Mouse (Mus musculus): ENCODE results near the gene Tmem192. TPM values are rescaled to one million over a fixed set of nuclear protein-coding genes. Genes with fewer than 3 reads are reported as not detected.

Gene Tmem192
- polyA plus RNA-seq, 1 experiment, result 40.0 TPM

DNA sequence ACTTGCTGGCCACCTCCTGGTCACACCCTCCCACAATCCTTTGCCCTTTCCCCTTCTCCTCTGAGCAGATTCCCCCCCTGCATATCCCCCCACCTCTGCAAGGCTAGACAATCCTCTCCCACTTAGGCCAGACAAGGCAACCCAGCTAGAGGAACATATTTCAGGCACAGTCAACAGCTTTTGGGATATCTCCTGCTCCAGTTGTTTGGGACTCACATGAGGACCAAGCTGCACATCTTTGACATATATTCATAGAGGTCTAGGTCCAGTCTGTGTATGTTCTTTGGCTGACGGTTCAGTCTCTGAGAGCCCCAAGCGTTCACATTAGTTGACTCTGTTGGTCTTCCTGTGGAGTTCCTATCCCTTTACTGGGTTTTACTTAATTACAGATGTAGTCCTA is 37.0 kb upstream of the Tmem192 start:
- TF ChIP-seq POLR2A (IDR thresholded peaks at IDR 0.05; ENCODE audit: low read depth, low read length), result no peak
- TF ChIP-seq CTCF (IDR thresholded peaks at IDR 0.05; ENCODE audit: extremely low read depth, insufficient read depth, insufficient read length, insufficient replicate concordance), result no peak
- Histone ChIP-seq H3K4me3 (ENCODE audit: extremely low read depth, insufficient read depth, insufficient read length) (no peak overlapping the region), H3K27ac (ENCODE audit: insufficient read depth, low read length) (no peak overlapping the region), H3K36me3 (ENCODE audit: control insufficient read depth, insufficient read depth, low read length) (no peaks in the 10 kb centered on the region), H3K4me1 (ENCODE audit: control insufficient read depth, insufficient read depth, insufficient read length) (no peaks in the 10 kb centered on the region), H3K27me3 (ENCODE audit: control insufficient read depth, insufficient read depth, low read length) (no peaks in the 10 kb centered on the region)
- no peak for DNase-seq (ENCODE audit: low read depth in 1 of 2, low spot score in 2 of 2)
- 94% methylated on average over 2 of the region's 2 CpGs for WGBS

DNA sequence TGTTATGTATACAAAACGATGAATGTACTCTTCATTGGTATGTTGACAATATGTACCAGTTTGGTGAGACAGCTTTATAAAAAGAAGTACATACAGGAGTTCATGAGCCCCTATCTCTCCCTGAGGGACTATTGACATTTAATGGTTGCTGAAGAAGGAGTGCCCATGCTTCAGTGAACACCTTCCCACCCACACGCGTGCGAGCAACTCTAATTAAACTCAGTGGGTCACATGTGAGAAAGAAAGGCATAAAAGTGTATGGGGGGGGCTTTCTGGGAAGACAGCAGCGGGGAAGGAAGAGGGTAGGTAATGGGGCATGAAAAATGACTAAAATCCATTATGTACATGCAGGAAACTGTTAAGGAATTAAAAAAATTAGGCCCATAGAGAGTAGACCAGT is 30.2 kb upstream of the Tmem192 start:
- Histone ChIP-seq H3K4me1 (ENCODE audit: control insufficient read depth, insufficient read depth, insufficient read length) (no peaks in the 10 kb centered on the region), H3K4me3 (ENCODE audit: extremely low read depth, insufficient read depth, insufficient read length) (no peak overlapping the region), H3K27ac (ENCODE audit: insufficient read depth, low read length) (no peak overlapping the region), H3K36me3 (ENCODE audit: control insufficient read depth, insufficient read depth, low read length) (no peaks in the 10 kb centered on the region), H3K27me3 (ENCODE audit: control insufficient read depth, insufficient read depth, low read length) (no peaks in the 10 kb centered on the region)
- no peak for TF ChIP-seq CTCF (IDR thresholded peaks at IDR 0.05; ENCODE audit: extremely low read depth, insufficient read depth, insufficient read length, insufficient replicate concordance)
- no peak for TF ChIP-seq POLR2A (IDR thresholded peaks at IDR 0.05; ENCODE audit: low read depth, low read length)
- DNase-seq (ENCODE audit: low read depth in 1 of 2, low spot score in 2 of 2), result no peak
- 87% methylated on average over 5 of the region's 5 CpGs for WGBS

DNA sequence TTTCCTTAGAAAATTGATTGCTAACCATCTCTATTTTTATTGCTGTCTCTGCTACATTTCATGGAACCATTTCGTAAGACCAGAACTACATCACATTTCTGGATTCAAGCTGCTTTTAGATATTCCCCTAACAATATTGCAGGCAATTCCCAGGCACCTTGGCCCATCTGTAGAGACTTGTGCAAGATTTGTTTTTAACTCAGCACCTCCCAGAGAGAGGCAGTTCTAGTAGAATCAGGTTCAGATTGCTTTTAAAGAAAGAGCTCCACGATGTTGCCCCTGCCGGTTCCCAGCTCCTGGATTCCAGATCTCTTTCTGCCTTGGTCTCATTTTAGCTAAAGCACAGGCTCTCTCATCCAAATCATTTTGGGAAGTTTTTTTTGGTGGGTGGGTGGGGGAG is 23.7 kb upstream of the Tmem192 start:
- no peaks in the 10 kb centered on the region for H3K36me3 ChIP-seq (ENCODE audit: control insufficient read depth, insufficient read depth, low read length)
- no peaks in the 10 kb centered on the region for H3K27me3 ChIP-seq (ENCODE audit: control insufficient read depth, insufficient read depth, low read length)
- TF ChIP-seq POLR2A (IDR thresholded peaks at IDR 0.05; ENCODE audit: low read depth, low read length) (no peak), CTCF (IDR thresholded peaks at IDR 0.05; ENCODE audit: extremely low read depth, insufficient read depth, insufficient read length, insufficient replicate concordance) (no peak)
- H3K27ac ChIP-seq (ENCODE audit: insufficient read depth, low read length), result no peak overlapping the region
- H3K4me1 ChIP-seq (ENCODE audit: control insufficient read depth, insufficient read depth, insufficient read length), result no peaks in the 10 kb centered on the region
- no peak overlapping the region for H3K4me3 ChIP-seq (ENCODE audit: extremely low read depth, insufficient read depth, insufficient read length)
- 90% methylated on average over 3 of the region's 3 CpGs for WGBS
- DNase-seq (ENCODE audit: low read depth in 1 of 2, low spot score in 2 of 2), result no peak

DNA sequence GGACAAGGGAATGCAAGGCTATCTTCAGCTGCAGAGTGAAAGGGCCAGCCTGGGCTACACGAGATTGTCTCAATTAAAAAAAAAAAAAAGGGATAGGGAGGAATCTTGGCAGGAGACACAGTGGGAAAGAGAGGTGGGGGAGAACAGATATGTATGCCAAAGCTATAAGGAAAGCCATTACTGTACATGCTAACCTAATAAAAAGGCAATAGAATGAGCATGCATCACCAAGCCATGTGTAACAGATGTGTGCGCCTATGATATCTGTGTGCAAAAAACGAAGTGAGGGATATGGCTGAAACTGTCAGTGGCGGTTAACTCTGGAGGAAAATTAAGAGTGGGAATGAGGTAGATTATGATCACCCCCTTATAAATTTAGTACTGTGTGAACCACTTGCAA is 21.2 kb upstream of the Tmem192 start:
- no peaks in the 10 kb centered on the region for H3K36me3 ChIP-seq (ENCODE audit: control insufficient read depth, insufficient read depth, low read length)
- WGBS, result 90% methylated on average over 4 of the region's 4 CpGs
- TF ChIP-seq CTCF (IDR thresholded peaks at IDR 0.05; ENCODE audit: extremely low read depth, insufficient read depth, insufficient read length, insufficient replicate concordance), result no peak
- TF ChIP-seq POLR2A (IDR thresholded peaks at IDR 0.05; ENCODE audit: low read depth, low read length), result no peak
- no peak overlapping the region for H3K4me3 ChIP-seq (ENCODE audit: extremely low read depth, insufficient read depth, insufficient read length)
- no peaks in the 10 kb centered on the region for H3K27me3 ChIP-seq (ENCODE audit: control insufficient read depth, insufficient read depth, low read length)
- H3K27ac ChIP-seq (ENCODE audit: insufficient read depth, low read length), result no peak overlapping the region
- H3K4me1 ChIP-seq (ENCODE audit: control insufficient read depth, insufficient read depth, insufficient read length), result no peaks in the 10 kb centered on the region
- no peak for DNase-seq (ENCODE audit: low read depth in 1 of 2, low spot score in 2 of 2)

DNA sequence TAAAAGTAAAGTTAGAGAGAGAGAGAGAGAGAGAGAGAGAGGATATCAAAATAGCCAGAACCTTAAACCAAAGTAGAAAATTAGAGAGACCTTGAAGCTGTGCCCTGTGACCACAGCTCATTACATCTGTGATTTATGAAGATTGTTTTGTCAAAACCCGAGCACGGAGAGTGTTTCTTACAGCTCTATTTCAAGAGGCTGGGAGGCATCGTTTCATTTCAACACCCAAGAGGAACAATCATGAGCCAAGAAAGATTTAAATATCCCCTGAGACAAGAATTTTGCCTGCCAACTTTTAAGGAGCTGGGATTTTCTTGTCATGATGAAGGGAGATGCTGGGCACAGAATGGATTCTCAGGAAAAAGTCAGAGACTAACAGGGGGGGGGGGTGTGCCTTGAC is 20.6 kb upstream of the Tmem192 start:
- WGBS, result 24% methylated on average over 3 of the region's 3 CpGs
- TF ChIP-seq CTCF (IDR thresholded peaks at IDR 0.05; ENCODE audit: extremely low read depth, insufficient read depth, insufficient read length, insufficient replicate concordance) (no peak), POLR2A (IDR thresholded peaks at IDR 0.05; ENCODE audit: low read depth, low read length) (no peak)
- H3K4me3 ChIP-seq (ENCODE audit: extremely low read depth, insufficient read depth, insufficient read length), result no peak overlapping the region
- H3K36me3 ChIP-seq (ENCODE audit: control insufficient read depth, insufficient read depth, low read length), result no peaks in the 10 kb centered on the region
- H3K27ac ChIP-seq (ENCODE audit: insufficient read depth, low read length), result no peak overlapping the region
- no peaks in the 10 kb centered on the region for H3K27me3 ChIP-seq (ENCODE audit: control insufficient read depth, insufficient read depth, low read length)
- no peak for DNase-seq (ENCODE audit: low read depth in 1 of 2, low spot score in 2 of 2)
- H3K4me1 ChIP-seq (ENCODE audit: control insufficient read depth, insufficient read depth, insufficient read length), result no peaks in the 10 kb centered on the region

DNA sequence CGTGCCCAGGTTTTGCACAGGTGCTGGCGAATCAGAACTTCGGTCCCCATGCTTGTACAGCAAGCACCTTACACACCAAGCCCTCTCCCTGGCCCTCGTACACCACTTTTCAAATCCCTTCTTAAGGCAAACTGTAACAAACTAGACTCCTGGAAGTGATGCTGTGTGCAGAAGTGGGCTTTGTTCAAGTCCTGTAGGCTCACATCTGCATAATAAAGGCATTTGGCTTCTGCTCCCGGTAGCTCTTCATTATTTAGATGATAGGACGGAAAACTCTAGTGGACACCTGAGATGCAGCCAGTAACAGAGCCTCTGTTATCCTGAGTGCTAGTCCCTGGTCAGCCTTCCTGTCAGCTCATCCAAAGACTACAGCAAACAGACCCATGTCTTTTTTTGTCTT is 18.0 kb upstream of the Tmem192 start:
- H3K27me3 ChIP-seq (ENCODE audit: control insufficient read depth, insufficient read depth, low read length), result no peaks in the 10 kb centered on the region

DNA sequence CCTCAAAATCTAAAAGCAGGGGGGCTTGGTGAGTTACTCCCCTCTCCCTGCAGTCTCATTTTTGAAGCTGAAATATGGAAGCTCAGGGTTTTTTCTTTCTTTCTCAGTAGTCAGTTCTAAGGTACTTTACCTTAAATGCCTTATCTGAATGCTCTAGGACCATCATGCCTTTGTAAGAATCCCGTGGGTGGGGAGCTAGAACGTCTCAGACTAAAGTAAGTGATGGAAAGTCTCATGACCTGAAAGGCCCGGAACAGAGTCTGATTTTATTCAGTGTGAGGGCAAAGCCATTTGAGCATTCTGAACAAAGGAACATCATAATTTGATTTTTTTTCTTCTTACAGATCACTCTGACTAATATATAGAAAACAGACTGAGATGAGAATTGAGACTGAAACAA is 12.0 kb upstream of the Tmem192 start:
- Histone ChIP-seq H3K27ac (ENCODE audit: insufficient read depth, low read length) (no peak overlapping the region), H3K27me3 (ENCODE audit: control insufficient read depth, insufficient read depth, low read length) (no peaks in the 10 kb centered on the region), H3K4me1 (ENCODE audit: control insufficient read depth, insufficient read depth, insufficient read length) (no peaks in the 10 kb centered on the region), H3K36me3 (ENCODE audit: control insufficient read depth, insufficient read depth, low read length) (no peaks in the 10 kb centered on the region), H3K4me3 (ENCODE audit: extremely low read depth, insufficient read depth, insufficient read length) (no peak overlapping the region)
- TF ChIP-seq CTCF (IDR thresholded peaks at IDR 0.05; ENCODE audit: extremely low read depth, insufficient read depth, insufficient read length, insufficient replicate concordance) (no peak), POLR2A (IDR thresholded peaks at IDR 0.05; ENCODE audit: low read depth, low read length) (no peak)
- WGBS, result 69% methylated on average over 3 of the region's 3 CpGs
- no peak for DNase-seq (ENCODE audit: low read depth in 1 of 2, low spot score in 2 of 2)

More for the DNA sequence above, 18.0 kb upstream of the Tmem192 start:
- no peak for DNase-seq (ENCODE audit: low read depth in 1 of 2, low spot score in 2 of 2)
- H3K4me1 ChIP-seq (ENCODE audit: control insufficient read depth, insufficient read depth, insufficient read length), result no peaks in the 10 kb centered on the region
- no peaks in the 10 kb centered on the region for H3K36me3 ChIP-seq (ENCODE audit: control insufficient read depth, insufficient read depth, low read length)
- H3K4me3 ChIP-seq (ENCODE audit: extremely low read depth, insufficient read depth, insufficient read length), result no peak overlapping the region
- TF ChIP-seq POLR2A (IDR thresholded peaks at IDR 0.05; ENCODE audit: low read depth, low read length) (no peak), CTCF (IDR thresholded peaks at IDR 0.05; ENCODE audit: extremely low read depth, insufficient read depth, insufficient read length, insufficient replicate concordance) (no peak)
- WGBS, result 87% methylated on average over 6 of the region's 6 CpGs
- H3K27ac ChIP-seq (ENCODE audit: insufficient read depth, low read length), result no peak overlapping the region
